Mouse (Mus musculus) ovary, postnatal 14 days (tissue): ENCODE data around the gene Pim3.

ENCODE experiments used
- DNase-seq: peaks from one replicate; pipeline ENCODE4 v3.0.0; 2022; ENCODE audit warnings: low spot score

Pim3 gene

DNA sequence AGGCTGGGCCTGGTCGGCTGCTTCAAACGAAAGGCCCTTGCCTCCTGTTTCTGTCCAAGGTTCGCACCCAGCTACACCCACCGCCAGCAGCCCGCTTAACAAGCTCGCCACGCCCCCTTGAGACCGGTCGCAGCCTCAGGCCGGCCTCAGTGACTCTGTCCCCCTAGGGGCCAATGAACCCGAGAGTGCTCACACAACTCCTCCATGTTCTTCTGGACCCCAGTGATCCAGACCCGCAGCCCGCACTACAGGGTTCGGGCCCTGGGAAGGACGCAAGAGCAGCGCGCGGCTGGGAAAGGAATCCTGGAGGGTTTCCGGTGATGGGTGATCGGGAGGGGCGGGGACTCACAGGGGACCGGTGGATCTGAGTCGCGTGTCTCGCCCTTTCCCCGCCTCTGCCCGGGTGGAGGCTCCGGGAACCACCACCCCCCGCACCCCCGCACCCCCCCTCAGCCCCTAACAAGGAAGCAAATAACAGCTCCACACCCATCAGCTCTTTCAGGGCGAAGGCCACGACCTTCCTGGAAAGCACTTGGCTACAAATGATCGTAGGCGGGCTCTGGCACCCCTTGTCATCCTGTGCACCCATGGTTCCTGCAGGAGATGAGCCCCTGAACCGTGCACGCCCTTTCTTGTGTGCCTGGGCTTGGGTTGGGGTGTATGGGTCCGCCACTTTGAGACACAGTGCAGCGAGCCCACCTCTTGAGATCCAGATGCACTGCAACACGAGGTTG lies 24.6 kb upstream of the Pim3 start:
- no peak for DNase-seq

DNA sequence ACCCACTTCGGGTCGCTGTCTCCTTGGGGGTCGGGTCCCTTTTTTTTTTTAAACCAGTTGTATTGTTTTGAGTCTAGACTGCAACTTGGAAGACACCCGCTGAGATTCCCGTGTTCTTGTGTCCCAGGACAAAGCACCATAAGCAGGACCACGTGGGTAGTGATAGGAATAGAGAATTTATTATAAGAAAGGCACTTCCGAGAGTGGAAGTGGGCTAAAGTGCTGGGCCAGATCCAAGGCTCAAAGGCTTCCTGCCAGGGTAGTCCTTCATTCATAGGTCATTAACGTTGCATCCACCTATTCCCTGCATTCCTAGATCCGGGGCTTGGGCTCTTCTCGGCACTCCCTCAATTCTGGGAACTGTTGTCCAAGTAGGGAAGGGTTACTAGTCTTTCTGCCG lies 24.0 kb upstream of the Pim3 start:
- no peak for DNase-seq

DNA sequence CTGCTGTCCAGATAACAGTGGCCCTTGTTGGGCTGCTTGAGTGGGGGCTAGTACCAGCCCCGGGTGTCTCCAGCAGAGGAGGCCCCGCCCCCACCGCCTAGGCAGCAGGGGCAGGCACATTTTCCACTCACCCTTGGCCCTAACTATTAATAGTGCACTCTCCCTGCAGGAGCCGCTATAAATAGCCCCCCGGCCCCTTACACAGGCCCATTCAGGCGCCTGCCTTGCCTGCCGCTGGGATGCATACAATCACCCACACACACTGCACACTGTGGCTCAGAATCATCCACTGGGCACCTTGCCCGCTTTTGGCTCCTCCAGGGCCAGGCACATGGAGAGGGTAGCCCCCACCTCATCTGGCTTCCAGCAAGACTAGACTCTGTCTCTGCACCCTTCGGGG lies 22.7 kb upstream of the Pim3 start:
- DNase-seq = no peak

DNA sequence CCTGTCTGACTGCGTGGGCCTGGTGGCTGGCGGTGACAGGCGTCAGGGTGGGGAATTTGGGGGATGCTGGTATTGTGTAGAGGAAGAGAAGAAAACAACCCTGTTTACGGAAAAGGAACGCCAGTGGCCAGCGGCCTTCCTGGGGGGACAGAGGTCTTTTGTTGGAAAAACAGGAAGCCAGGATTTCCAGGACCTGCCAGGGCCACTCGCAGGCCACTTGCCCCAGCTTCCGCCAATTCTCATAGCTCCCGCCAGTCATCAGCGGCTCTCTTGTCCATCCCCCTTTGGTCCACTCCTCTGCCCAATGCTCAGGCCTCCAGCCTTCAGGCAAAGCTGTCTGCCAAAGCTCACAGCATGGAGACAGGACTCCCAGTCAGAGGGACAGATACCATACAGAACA lies 21.9 kb upstream of the Pim3 start:
- DNase-seq = no peak

DNA sequence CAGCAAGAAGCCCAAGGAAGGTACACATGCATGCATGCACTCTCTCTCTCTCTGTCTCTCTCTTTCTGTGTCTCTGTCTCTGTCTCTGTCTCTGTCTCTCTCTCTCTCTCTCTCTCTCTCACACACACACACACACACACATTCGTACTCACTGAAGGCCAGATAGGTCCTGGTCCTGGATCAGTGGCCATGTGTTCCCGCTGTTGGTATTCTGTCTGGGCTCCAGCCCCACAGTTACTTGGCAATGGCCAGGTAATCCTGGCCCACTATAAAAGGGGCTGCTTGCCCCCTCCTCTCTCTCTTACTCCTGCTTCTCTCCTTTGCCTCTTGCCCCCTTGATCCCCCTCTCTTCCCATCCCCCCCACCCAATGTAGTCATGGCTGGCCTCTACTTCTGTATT lies 20.8 kb upstream of the Pim3 start:
- DNase-seq = no peak

DNA sequence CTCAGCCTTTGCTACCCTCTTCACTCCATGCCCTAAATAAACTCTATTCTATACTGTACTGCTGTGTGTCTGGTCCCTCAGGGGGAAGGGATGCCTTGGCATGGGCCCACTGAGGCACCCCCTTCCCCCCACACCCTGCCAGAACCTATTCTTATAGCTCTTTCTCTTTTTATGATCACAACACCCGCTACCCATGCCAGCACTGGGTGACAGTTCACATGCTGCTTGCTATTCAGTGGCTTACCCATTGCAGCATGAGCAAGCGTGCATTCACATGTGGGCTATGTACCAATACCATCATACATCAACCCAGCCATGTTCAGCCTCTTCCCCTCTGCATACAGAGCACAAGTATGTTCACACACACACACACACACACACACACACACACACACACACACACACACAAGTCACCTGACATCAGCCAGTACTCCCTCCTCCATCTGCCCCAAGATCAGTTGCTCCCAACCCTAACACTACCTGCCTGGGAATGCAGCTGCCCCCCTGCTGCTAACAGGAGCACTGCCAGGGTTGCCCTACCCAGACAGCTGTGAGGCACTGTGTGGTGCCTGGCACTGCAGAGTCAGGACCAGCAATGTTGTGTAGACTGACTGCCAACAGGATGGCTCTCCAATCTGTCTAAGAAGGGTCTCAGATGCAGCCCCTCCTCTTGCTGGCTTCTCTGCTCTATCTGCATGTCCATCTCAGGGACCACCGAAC lies 20.2 kb upstream of the Pim3 start:
- no peak for DNase-seq

DNA sequence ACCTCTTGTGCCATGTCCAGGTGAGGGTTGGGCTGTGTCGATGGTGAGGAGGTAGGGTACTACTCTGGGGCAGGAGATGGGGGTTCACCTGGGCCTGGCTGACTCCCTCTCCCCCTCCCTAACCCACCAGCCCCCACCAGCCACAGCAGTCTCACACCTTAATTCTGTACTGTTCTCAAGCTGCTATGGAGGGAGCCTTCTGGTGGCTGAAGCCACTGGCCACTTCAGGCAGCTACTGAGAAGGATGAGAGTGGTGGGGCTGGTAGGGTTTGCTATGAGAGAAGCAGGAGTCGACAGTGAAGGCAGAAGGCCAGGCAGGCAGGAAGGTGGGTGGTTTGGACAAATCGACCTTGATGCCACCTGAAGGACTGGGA lies 19.7 kb upstream of the Pim3 start:
- DNase-seq = no peak

DNA sequence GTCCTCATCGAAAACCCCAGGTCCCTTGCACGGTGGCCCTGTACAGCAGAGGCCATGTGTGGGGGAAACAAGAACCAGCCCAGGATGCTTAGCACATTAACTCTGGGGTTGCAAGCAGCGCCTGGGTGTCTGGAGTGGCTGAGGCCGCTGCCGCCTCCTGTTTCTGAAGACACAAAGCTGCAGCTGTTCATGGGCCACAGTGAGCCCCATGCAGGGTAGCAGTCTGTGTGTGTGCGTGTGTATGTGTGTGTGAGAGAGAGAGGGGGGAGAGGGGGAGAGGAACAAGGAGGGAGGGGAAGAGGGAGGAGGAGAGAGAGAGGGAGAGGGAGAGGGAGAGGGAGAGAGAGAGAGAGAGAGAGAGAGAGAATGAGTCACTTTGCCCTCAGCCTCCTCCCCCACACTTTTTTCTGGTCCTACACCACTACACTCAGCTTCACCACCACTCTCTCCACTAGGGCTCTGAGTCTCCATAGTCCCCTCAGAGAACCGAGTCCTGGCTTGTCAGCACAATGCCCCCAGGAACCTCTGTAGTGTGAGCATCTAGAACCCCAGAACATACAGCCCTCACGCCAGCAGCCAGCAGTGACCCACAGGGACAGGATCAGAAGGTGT lies 18.4 kb upstream of the Pim3 start:
- no peak for DNase-seq

DNA sequence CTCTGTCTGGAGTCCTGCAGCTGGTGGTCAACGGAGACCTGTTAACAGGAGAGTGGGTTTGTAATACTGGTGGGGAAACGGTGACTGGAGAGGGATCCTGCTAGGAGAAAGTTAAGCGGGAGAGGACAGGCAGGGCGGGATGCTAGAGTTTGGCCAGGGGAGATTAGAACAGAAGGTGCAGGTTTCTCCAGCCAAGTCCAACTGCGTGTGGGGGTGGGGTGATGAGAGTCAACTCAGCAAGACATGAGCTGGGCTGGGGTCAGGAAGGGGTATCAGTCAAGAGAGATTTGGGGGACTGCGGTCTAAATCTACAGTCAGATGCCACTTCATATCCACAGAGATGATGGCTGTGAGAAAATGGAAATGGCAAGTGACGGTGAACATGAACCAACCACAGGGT lies 17.0 kb upstream of the Pim3 start:
- no peak for DNase-seq

DNA sequence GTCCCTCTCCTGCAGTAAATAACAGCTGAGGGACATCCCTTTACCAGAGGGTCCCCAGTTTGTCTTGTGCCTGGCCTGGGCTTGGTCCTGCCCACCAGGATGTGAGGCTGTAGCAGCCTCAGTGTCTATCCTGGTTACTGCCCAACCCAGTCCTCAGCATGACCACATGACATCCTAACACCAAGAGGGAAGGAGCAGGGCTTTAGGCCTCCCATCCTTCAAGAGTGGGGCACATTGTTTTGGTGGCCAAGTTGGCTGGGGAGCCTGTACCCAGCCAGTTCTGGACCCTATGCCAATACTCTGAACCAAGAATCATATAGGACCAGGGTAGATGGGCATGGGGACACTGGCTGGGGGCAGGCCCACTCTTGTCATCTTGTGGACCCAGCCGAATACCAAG lies 13.3 kb upstream of the Pim3 start:
- no peak for DNase-seq

DNA sequence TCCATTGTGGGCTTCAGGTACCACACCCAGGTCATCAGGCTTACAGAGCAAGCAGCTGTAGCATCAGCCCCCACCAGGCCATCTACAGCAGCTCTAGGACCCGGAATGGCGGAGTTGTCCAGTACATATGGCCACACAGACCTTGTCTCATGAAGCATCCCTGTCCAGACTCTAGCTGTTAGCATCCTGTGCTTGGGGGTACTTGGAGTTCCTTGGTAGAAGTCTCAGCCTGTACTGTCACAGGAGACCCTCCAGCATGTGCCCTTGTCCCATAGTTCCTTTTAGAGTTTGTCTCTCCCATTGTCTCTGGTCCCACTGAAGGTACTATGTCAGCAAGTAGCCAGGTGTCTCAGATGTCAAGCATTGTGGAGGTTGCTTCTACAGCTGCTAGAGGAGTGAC lies 12.4 kb upstream of the Pim3 start:
- no peak for DNase-seq

DNA sequence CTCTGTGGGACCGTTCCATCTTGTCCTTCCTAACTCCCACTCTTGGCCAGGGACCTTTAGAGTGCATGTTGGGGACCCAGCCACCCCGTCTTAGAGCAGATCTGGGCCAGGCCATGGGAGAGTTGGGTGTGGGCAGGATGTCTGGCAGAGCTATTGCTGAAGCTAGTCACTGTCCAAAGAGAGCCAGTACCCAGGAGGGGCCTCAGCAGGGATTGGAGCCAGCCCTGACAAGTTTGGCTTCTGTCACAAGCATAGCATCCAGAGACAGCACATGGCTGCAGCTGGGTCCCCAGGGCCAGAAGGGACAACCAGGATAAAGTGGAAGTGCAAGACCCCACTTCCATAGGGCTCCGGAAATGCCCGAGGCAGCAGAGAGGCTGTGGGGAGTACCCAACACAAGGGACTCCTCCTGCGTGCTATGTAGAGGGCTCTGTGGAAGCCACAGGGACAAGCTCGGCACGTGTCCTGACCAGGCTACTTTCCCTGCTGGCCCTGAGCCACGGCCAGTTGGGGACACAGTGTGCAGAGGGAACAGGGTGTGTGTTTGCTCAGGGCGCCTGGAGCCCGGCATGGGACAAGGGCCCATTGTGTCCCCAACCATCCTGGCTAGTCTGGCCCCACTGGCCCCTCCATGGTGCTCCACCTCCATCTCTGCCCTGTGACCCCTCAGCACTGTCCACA lies 11.7 kb upstream of the Pim3 start:
- no peak for DNase-seq

DNA sequence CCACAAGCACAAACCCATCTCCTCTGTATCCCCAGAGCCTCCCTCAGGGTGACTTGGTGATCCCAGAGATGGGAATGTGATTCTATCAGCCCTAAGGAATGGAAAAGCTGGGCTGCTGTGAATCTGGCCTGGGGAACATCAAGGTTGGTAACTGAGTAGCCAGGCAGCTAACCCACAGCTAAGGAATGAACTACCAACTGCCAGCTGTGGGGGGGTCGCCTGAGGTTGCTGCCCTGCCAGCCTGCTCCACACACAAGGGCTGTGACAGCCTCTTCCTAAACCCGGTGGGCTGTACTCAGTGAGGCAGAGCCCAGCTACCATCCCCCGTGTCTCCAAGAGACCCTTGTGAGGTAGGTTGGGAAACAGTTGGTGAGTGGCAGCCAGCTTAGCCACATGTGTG lies 10.9 kb upstream of the Pim3 start:
- no peak for DNase-seq

DNA sequence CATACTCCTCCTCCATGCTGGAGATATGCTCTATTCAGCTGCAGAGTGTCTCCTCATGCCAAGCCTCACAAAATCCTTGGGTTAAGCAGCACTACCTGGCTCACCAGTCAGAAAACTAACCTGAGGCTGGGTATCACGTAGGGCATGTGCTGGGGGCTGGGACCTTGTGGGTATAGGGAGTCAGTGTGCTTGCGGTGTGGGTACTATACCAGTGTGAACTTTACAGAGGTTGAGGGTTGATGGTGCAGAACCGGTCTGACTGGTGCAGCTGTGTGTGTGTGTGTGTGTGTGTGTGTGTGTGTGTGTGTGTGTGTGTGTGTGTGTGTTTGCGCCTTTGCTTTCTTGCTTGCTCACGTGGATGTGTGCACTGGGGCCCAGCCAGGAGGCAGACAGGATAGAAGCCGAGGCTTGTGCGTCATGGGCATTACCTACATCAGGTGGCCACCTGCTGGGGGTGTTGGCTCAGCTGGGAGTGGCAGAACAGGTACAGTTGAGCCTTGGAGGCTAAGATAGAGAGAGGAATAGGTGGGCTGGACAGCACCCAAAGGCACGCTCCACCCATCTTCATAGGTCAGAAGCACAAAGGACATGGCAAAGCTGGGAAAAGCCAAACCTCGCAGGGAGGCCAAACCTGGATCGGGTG lies 10.4 kb upstream of the Pim3 start:
- no peak for DNase-seq

DNA sequence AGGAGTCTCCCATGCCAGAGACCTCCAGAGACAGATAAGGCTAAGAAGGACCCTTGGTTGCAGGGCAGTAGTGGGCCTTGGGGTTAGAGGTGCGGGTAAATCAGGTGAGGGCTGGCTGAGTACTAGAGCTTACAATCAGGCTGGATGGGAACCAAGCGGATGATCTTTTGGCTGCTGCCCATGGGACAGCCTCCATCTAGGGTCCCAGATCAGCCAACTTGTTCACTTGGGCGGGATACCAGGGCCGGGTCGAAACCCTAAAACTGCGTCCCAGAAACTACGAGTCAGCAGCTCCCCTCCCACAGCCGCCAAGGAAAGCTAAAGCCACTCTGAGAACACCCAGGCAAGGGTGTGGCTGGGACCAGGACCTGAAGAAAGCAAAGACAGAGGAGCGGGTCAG lies 8.9 kb upstream of the Pim3 start:
- no peak for DNase-seq

DNA sequence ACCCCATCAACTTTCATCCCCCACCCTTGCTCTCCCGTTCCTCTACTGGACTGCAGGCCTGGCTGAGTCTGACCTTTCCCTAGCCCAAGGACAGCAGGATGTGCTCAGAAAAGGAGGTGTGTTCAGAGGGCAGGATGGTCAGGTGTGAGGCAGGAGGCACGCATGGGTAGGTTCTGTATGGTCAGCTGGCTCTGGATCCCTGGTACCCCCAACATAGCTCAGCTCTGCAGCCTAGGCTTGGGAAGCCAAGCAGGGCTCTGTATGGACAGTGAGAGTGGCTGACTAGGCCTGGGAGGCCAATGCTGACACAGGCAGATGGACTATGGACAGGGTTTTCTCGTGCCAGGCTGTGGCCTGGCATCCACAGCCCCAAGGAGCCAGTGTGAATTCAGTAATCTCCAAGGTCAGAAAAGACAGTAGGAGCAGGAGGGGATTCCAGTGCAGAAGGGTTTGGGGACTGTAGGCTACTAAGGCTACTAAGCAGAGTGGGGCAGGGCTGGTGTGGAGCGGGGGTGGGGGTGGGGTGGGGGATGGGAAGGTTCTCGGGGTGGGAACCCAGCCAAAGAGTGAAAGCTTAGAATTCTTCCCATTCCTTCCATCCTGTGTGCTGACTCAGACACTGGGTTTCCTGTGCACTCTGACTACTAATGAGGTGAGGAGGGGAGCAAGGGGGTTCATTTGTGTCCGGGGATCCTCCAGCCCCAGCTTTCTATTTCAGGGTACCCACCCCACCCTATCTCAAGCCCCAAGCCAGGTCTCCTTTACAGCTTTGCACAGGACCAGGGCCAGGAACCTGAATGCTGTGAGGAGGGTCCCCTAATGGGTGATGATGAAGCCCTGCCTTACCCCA lies 7.6 kb upstream of the Pim3 start:
- no peak for DNase-seq

DNA sequence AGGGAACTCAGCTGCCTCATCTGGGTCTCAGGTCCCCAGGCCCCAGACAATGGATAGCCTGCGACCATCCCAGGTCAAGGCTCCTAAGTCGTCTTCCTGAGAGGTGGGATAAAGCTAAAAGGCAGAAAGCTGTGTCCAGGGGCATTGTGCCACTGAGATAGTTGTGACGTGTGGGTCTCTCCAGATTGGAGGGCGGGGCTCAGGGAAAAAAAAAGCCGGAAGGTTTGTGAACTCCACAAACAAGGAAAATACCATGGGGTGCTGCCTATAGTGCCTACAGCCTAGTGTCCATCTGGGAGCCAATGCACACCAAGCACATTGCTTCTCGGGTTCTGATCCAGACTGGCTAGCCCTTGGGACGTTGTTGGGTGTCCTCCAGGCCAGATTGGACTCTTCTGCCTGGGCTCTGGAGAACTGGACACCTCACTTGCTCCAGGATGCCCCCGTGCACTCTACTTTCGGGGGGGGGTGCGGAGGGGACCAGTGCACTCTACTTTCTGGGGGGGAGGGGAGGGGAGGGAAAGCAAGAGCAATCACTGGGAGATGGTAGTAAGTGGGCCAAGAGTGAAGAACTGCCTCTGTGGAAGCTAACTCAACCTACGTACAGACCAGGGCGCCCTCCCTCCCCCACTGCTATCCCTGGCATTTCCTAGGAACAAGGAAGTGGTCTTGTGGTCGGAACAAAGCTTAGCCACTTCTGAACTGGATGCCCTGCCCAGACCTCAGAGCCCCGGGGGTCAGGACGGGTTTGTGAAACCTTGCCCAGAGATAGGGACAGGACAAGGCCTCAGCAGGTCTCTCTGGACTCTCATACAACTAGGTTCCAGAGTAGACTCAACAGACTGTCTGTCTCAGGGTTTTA lies 6.8 kb upstream of the Pim3 start:
- no peak for DNase-seq

DNA sequence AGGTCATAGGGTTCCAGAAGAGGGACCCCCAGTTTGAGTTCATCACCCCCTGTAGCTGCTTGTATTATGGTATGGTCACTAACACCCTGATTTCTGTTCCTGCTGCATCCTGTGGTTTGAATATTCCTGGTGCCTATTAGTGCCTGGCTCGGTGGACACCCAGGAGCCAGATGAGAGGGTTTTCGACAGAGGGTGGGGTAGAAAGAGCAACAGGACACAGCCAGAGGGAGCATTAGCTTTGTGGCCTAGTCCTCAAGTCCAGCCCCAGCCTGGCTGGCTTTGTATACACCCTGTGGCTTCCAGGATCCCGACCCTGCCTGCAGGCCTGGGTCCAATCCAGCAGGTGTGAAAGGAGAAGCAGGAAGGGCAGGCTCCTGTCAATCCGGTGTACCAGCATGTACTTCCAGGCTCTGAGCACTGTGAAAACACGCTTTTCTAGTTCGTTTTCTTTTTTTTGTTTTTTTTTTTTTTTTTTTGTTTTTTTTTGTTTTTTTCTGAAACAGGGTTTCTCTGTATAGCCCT lies 6.0 kb upstream of the Pim3 start:
- DNase-seq = no peak

DNA sequence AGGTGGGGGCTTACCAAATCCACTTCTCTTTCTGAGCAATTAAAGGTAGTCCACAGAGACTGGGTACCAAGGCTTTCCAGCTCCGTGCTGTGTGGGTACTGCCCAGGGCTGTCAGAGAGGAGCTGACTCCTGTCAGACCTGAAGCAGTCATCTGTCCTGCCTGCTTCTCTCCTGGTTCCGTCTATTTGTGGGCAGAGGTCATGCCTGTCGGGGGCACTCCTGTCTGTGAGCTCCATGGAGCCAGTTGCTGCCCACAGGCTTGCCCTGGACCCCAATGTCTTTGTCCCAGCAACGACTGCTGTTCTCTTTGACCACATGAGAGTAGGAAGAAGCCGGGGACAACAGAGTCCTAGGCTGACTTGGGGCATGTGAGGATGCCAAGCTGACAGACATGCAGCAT lies 5.4 kb upstream of the Pim3 start:
- no peak for DNase-seq

DNA sequence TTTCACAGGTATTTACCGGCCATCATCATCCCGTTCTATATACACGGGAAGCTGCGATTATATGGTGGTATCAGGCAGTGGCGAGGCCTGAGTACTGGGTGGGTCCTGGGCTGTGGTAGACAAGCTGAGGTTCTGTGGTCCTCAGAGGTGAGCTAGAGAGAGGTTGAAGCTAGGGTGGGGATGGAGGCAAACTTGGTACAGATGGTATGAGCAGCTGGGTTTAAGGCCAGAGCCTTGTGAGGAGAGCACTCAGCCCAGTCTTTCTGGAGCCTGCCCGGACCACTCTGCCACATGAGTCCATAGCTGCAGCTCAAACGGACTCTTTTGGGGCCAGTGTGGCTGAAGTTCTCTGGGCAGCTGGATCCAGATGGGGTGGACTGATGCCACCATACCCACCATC lies 4.6 kb upstream of the Pim3 start:
- DNase-seq = no peak
